Mouse (Mus musculus): ENCODE results near the gene Gm17349.
"Not testable (repeated sequence)": the region's sequence is repeated elsewhere in the genome, so short reads cannot be mapped to it uniquely, and the experiment has no call there.

The Gm17349 gene

DNA sequence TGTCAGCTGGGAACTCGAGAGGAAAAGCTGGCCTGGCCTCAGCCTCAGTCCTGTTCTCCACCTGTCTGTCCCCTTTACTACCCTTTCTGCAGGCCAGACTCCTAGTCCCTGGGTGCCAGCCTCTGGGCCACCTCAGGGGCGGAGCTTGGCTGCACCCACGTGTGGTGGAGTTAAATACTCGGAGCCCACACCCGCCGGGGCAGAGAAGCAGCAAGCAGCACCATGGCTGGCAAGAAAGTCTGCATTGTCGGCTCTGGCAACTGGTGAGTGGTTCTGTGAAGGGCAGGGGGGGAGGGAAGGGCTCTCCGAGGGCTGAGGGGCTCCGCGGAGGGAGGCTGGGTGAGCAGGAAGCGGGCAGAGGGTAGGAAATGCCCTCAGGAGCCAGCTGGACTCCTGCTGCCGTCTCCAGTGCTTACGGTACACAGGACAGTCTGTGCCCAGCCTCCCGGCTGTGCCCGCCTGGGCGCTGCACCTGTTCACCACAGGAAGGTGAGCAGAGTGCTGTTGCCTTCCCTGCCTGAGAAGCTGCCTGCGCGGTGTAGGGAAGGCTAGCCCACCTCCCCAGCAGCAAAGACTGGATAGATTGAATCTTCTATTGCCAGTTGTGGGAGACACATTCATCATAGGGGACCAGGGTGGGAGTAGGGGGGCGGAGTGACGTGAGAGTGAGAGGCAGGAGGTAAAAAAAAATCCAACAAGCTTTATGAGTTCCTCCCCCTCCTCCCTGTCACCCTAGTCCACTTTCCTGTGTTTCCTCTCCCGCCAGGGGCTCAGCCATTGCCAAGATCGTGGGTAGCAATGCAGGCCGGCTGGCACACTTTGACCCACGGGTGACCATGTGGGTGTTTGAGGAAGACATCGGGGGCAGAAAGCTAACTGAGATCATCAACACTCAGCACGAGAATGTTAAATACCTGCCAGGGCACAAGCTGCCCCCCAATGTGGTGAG lies 12.4 kb upstream of the Gm17349 start, which contains the start of gene Gpd1:
Gpd1 (plus strand) TSS at position 130 of the 949 bp plus-strand sequence.
- peak in 1 of 2 experiments; percentile 72 for DNase-seq (ENCODE audit: low spot score in 2 of 2)

DNA sequence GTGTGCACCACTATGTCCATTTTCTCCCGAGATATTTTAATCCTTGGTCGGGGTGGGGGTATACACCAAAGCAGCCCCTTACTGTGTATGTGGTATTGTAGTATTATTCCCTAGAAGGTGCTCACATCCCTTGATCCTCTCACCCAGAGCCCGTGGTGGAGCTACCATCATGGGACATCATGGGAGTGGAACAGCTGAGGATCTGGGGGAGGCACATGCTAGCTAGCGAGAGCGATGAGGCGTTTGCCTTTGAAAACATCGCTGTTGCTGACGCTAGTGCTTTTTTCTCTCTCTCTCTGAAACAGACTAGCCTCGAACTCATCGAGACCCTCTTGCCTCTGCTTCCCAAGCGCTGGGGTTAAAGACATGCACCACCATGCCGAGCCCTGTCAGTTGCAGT lies 11.5 kb upstream of the Gm17349 start:
- DNase-seq (ENCODE audit: low spot score in 2 of 2): no peak

DNA sequence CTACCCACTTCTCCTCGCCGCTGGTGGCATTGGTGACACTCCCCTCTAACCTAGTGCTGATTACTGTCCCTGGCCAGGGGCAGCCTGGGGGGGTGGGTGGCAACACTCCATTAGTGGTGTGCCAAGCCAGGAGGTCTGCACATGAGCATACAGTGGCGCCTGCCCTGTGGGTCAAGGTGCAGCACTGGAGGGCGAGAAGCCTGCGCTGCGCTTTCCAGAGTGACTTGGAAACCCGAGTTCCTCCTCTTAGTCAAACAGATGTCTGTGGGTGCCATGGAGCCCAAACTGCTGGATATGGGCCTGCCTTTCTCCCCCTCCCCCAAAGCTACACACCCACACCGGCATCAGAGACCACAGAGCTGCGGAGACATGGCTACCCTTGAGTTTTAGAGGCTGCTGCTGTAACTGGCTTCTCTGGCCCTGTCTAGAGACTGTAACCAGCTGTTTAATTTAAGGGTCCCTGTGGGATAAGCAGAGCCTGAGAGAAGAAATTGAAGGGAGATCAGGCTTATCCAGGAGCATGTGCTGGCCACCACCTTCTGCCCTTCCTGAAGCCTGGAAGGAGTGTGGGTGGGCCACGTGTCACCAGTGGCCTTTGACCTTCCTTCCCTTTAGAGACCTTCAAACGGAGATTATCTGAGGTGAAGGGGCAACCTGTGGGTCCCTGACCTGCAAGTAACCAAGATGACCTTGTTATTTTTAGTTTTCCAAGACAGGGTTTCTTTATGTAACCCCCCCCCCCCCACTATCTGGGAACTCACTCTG lies 10.9 kb upstream of the Gm17349 start:
- peak in 1 of 2 experiments; percentile 60 for DNase-seq (ENCODE audit: low spot score in 2 of 2)

DNA sequence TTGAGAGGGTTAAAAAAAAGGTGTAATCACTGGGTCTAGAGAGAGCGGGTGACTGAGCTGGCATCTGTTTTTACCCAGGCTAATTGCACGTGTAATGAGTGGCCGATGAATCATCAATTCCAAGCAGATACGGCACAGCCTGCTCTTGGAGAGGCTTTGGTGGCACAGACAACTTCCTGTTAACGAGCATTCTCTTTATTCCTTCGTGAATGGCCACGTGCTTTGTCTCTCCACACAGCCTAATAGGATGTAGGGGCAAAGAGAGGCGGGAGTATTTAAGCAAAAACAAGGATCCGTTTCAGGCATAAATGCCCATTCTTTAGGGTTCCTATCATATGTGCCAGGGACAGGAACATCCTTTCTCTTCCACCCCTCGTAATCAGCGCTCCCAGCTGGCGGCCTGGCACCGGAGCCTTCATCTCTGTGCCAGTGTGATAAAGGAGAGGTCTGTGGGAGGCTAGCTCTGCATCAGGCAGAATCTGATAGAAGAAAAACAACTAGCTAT lies 10.1 kb upstream of the Gm17349 start:
- peak in 1 of 2 experiments; percentile 82 for DNase-seq (ENCODE audit: low spot score in 2 of 2)

DNA sequence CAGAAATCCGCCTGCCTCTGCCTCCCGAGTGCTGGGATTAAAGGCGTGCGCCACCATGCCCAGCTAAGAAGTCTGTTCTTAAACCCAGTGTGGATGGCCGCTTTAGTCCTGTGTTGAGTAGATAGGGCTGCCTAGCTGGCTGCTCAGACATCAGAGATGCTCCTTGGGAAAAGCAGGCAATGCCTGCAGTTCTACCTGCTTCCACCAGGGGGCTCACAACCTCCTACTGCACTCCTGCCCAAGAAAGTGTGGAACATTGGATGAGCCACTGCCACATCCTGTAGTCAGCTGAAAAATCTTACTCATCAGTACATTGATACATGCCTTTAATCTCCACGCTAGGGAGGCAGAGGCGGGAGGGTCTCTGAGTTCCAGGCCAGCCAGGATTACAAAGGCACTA lies 9.6 kb upstream of the Gm17349 start:
- peak in 1 of 2 experiments; percentile 94 for DNase-seq (ENCODE audit: low spot score in 2 of 2)

DNA sequence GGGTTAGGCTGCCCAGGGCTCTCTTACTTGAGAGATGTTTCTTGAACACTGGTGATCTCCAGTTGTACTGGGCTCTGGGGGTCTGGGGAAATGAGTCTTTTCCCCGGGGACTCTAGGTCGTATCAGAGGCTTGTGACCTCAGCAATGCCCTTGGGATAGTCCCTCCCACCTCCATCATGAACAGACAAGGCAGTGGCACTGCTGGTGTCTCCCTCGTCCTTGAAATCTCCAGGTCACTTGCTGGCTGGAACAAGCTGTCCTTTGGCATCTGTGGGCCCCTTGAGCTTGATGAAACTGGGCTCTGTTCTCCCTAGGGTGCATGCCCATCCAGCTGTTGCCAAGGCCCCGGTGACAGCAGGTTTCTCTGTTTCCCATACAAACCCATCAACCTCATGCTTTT lies 8.9 kb upstream of the Gm17349 start:
- peak in 1 of 2 experiments; percentile 24 for DNase-seq (ENCODE audit: low spot score in 2 of 2)

DNA sequence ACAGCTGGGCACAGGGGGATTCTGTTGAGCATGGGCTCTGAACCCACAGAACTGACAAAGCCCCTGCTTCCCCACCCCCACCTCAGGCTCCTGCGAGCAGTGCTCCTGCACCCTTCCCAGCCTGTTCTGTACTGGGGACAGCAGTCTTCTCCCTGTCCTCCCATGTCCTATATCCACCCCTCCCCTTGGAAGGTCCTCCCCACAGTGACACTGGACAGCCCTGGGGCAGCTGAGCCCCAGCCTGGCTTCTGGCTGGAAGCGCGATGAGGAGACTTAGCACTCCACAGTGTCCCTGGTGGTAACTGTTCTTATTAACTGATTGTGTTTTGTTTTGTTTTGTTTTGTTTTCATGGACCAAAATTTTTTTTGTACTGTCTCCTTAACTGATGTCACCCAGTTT lies 8.3 kb upstream of the Gm17349 start:
- no peak for DNase-seq (ENCODE audit: low spot score in 2 of 2)

DNA sequence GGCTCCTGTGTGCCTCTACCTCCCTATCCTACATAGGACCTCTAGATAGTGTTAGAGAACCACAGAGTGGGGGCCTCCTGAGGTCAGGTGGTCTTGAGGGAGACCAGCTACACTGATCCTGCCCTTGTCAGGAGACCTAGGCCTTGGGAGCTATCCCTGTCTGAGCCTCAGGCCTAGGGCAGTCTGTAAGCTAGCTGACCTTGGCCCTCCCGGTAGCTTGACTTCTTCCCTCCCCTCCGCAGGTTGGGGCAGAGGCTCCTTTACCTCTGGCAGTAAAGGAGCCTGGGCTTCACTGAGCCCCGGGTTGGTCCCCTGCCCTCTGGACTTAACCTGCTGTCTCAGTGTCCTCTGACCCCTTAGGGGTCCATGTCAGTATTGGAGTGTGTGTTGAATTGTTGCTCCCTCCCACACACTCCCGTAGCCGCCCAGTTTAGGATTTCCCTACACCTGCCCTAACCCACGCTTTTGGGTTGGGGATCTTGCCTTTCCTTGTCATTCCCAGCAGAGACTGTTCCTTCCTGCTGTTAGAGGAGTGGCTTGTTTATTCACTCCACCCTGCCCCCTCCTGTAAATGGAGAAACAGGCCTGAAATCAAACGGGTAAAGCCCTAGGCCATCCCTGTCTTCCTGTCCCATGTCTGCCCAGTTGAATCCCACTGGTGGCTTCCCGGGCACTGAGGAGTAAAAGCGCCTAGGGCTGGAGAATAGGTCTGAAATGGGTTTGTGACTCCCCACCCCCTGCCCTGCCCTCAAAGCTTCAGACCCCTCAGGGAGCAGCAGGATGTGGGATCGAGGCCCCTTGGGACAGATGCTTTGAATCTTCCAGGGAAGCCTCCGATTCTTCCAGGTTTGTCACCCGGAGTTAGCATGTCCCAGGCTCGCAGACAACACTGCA lies 7.6 kb upstream of the Gm17349 start:
- peak in 1 of 2 experiments; percentile 3 for DNase-seq (ENCODE audit: low spot score in 2 of 2)

DNA sequence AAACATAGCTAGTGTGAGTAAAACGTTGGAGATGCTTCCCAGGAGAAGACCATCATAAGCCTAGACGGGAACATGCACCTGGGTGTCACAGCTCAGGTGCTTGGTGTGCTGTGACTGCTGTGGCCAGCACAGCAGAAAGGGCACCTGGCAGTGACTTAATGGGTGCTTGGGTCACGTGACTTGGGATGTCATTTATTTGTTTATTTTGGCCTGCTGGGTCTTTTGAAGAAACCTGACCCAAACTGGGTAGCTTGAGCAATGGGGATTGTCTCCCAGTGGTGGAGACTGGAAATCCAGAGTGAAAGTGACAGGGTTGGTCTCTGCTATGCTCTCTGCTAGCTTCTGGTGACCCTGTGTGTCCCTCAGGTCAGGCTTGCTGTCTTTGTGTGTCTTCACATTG lies 6.2 kb upstream of the Gm17349 start:
- no peak for DNase-seq (ENCODE audit: low spot score in 2 of 2)

DNA sequence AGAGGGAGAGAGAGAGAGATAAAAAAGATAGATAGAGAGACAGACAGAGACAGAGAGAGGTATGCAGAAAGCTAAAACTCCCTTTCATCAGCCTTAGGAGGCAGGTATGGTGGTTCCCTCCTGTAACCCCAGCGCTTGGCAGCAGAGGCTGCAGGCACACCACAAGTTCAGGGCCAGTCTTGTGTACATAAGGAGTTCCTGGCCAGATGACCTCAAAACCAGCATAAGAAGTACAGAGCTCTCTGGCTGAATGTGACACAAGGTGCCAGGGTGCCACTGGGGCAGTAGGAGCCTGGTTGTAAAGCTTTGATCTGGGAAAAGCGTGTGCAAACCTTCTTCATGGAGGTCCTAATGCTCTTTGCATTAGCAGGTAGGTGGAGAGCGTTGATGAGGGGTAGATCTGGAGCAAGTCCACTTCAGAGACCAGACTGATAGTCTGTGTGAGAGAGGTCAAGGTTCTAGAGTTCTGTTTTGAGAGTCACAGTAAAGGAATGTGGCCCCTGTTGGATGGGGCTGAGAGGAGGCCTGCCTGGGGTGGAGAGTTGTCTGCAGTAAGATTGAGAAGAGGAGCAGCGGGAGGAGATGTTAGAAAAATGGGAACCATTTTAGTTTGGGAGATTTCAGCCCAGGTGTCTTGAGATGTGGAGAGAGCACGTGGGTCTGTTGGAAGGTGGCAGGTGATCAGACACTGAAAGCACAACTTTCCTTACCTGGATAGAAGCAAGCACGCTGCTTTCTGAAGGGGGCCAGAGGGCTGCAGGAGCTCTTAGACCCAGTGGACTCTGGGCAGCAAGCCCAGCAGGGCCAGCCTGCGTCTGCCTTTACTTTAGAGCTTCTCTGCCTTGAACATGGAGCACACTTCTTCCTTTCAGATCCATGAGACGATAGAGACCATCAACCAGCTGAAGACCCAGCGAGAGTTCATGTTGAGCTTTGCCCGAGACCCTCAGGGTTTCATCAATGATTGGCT lies 5.2 kb upstream of the Gm17349 start:
- no peak for DNase-seq (ENCODE audit: low spot score in 2 of 2)

DNA sequence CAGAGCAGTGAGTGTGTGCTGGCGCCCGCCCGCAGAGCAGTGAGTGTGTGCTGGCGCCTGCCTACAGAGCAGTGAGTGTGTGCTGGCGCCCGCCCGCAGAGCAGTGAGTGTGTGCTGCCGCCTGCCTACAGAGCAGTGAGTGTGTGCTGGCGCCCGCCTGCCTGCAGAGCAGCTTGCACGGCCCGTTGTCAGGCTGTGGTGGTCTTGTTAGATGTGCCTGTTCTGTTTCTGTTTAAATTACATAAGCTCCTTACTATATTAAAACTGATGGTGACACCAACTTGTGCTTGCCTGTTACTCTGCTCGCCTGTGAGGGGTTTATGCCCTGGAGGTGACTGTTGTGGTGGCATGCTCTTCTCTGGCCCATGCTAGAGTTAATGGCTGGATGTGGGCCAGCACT lies 2.9 kb upstream of the Gm17349 start:
- no peak for DNase-seq (ENCODE audit: low spot score in 2 of 2)

DNA sequence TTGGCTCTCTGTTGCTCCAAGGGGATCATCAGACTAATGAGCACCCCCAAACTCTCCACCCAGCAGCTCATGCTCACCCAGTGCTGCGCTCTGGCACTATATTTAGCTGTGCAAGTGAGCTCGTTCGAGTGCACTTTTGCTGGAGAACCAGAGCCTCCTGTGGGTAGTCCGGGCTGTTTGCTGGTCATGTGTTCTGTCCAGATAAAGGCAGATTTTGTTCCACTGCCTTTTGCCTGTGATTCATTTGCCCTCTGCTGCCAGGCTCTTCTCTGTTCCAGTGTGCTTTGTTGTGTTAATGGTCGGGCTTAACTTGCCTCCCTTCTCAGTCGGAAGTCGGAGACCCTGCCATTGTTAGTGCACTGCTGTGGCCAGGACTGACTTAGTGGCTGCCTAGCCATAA lies 409 bp downstream of the Gm17349 start:
- DNase-seq (ENCODE audit: low spot score in 2 of 2): peak in 1 of 2 experiments; percentile 57

DNA sequence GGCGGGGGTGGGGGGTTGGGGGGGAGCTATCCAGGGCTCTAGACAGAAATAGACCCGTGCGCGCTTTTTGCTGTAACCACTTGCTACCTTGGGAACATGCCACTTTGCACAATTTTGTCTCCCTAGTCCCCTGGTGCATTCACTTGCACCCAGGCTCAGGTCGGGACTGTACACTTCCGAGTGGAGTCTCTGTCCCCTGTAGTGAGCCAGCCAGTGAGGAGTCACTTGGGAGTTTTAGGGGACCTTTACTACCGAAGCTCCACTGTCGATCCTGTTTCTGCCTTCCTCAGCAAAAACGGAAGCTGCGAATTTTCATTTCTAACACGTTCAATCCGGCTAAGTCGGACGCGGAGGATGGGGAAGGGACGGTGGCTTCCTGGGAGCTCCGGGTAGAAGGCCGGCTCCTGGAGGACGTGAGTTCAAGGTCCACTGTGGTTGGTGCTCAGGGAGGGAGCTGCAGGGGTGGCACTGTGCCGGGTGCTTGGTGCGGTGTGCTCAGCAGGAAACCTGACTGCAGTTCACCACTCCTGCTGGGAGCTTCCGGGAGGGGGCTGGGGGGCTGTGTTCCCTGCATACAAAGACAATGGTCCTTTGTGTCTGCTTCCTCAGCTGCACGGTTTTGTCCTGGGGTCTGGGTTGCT lies 1.1 kb downstream of the Gm17349 start:
- DNase-seq (ENCODE audit: low spot score in 2 of 2): peak in 1 of 2 experiments; percentile 58

DNA sequence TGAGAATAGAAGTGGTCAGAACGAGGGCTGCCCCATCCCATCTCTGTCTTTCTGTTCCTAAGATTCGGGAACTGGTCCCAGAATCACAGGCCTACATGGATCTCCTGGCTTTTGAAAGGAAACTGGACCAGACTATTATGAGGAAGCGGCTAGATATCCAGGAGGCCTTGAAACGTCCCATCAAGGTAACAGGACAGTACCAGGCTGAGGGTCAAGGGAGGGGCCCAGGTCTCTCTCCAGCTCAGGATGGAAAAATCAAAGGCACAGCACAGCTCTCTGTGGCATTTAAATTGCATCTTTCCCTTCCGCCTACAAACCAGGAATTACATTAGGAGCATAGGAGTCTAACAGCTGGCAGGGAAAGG lies 1.6 kb downstream of the Gm17349 start:
- no peak for DNase-seq (ENCODE audit: low spot score in 2 of 2)

DNA sequence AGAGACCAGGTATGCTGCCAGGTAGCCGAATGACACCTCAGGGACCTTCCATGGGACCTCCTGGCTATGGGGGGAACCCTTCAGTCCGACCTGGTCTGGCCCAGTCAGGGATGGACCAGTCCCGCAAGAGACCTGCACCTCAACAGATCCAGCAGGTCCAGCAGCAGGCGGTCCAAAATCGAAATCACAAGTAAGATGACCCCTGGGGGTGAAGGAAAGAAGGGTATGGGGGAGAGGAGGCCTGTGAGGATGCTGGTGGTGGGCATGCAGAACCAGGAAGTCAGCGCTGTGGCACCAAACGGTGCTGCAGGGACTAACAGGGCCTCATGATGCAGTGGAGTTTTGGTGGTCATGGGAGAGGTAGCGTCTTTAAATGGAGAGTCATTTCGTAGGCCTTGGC lies 2.2 kb downstream of the Gm17349 start:
- no peak for DNase-seq (ENCODE audit: low spot score in 2 of 2)

DNA sequence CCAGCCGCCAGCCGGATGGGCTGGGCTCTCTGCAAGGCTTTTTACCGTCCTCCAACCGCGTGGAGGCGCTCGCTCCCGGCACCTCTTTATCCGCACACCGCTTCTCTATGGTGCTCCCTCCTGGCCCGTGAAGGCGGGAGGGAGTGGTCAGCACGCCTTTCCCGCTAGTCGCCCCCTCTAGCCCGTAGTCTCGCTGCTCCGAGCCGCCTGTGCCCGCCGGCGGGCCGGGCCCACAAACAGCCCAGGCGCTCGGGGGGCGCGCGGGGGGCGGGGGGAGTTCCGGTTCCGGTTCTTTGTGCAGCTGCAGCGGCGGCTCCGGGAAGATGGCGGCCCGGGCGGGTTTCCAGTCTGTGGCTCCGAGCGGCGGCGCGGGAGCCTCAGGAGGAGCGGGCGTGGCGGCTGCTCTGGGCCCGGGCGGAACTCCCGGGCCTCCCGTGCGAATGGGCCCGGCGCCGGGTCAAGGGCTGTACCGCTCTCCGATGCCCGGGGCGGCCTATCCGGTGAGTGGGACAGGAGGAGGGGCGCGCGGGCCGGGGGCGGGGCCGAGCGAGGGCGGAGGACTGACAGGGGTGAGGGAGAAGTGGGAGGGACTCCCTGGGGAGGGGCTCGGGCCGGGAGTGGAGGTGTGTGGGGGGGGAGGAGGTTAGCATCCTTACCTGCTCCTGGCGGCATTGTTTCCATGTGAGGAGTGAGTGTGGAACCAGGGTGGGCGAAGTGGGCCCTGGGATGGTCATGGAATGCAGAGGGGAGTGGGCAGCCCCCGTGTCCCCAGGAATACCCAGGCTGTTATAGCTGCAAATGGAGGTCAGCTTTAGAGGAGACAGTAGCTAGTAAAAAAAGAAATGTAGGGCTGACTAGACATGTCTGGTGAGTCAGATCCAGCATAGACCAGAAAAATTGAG lies 3.0 kb downstream of the Gm17349 start, which contains the start of gene Smarcd1:
Smarcd1 (plus strand) TSS at position 131 of the 902 bp plus-strand sequence.
- DNase-seq (ENCODE audit: low spot score in 2 of 2): peak; percentile 89 to 96

DNA sequence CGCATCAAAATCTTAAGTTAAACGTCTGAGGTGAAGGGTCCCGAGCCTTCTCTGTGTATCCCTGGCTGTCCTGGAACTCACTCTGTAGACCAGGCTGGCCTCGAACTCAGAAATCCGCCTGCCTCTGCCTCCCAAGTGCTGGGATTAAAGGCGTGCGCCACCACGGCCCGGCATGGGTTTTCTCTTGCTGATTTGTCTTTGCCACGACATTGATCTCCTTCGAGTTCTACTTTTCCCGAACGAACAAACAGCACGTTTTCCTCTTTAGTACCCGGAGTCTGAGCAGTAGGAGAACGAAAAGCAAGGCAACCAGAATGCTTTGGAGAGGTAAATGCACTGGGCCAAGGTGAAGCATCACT lies 3.7 kb downstream of the Gm17349 start:
- not testable (repeated sequence) for DNase-seq (ENCODE audit: low spot score in 2 of 2)

DNA sequence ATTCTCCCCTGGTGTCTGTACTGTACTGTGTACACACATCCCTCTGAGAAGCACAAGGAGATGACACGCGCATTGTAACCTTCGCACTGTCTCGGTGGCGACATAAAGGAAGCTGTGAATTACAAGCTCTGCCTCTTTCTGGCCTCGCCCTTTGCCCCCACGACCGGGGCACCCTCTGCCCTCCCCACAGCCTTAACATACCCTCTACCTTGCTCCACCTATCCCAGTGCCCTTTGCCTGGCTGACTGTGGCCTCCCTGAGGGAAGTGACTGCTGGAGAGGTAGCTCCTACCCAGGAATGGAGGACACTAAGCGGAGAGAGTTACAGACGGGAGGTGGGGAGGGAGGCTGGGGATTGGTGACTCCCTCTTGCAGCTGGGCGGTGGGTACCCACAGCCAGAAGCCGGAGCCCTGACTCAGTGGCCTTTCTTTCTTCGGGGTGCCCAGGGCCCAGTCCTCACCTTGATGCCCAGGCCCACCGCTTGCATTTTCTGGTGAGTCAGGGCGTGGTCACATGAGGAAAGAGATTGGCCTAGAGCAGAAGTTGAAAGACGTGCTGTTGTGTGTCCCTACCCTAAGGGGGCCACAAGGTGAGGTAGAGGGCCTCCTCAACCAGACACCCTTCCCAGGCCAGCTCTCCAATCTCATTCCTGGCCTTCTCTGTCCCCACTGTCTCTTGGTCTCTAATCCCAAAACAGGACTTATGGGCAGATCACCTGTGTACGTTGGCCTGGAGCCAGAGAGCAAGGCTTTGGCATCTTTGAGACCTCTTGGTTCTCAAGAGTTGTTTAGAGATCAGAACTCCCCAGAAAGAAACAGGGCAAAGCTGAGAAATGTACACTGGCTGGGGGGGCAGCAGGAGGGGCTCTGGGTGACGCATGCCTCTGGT lies 4.8 kb downstream of the Gm17349 start:
- DNase-seq (ENCODE audit: low spot score in 2 of 2): no peak

Measured in left cerebral cortex, adult 9 months (tissue).